Mouse (Mus musculus): ENCODE results near the gene Wfdc2.

- TF ChIP-seq POLR2A (IDR thresholded peaks at IDR 0.05; ENCODE audit: control insufficient read depth, extremely low read depth, insufficient read depth, low read length, poor library complexity) (no peak), CTCF (IDR thresholded peaks at IDR 0.05; ENCODE audit: borderline replicate concordance, control insufficient read depth, extremely low read depth, insufficient read depth, low read length, poor library complexity) (no peak)
Observed at GRCm38 (mm10) chr2:164542132-164542531, 20.1 kb upstream of the Wfdc2 start.
